In the genomic region with DNA sequence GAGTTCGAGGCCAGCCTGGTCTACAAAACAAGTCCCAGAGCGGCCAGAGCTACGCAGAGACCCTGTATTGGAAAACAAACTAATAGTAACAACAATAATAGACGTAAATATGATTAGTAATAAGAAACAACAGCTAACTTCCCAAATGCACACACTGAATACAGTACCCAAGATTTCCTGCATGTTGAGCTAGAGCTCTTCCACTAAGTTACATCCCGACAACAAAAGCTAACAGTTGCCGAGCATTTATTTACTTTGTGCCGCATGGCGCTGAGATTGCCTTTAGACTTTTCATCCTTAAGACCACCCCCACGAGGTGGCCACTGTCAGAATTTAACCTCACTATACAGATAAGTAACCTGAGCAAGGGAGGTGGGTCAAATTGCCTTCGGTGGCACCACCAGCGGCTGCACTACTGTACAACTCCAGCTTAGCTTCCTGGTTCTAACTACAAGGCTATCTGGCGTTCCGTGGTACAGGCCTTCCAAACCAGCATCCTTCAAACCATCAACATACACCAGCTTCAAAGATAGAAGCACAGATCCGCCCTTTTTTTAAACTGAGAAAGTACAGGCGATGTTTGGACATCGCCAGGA, we compare ENCODE assay signal across 8 mouse cellular contexts. TPM values are rescaled to one million over a fixed set of nuclear protein-coding genes. Genes with fewer than 3 reads are reported as not detected.
DNase-seq lines count a peak whose midpoint lies in the region; ATAC-seq lines count a peak whose summit lies in the region.

No protein-coding gene starts in this region.

- peak overlapping the region; percentile 99 for H3K4me2 ChIP-seq in heart, embryonic 13.5 days
- H3K4me2 ChIP-seq in hindbrain, embryonic 13.5 days: peak overlapping the region; percentile 99
- peak overlapping the region; percentile 83 for H3K4me2 ChIP-seq in midbrain, embryonic 11.5 days

- H3K4me3 ChIP-seq in heart, embryonic 13.5 days: peak overlapping the region; percentile 83
- peak overlapping the region; percentile 84 for H3K4me3 ChIP-seq in embryonic facial prominence, embryonic 10.5 days
- peak overlapping the region; percentile 81 for H3K4me3 ChIP-seq in hindbrain, embryonic 13.5 days
- H3K4me3 ChIP-seq in midbrain, embryonic 11.5 days (ENCODE audit: low read depth, low read length): peak overlapping the region; percentile 95

- ATAC-seq in heart, embryonic 13.5 days (ENCODE audit: extremely low read depth, insufficient number of reproducible peaks, low FRiP score, low TSS enrichment): no peak
- no peak for ATAC-seq in hindbrain, embryonic 13.5 days (ENCODE audit: low FRiP score)
- no peak for ATAC-seq in midbrain, embryonic 11.5 days (ENCODE audit: low FRiP score)
- no peak for ATAC-seq in activated CD4-positive, CD25-positive, alpha-beta regulatory T cell, adult 4 months

- no peak for DNase-seq in heart, postnatal 10 days
- DNase-seq in embryonic facial prominence, embryonic 10.5 days (ENCODE audit: low spot score): no peak
- no peak for DNase-seq in midbrain, embryonic 11.5 days (ENCODE audit: low spot score, missing footprints)
- no peak for DNase-seq in ovary, postnatal 36 days (ENCODE audit: low spot score)
- no peak for DNase-seq in spleen, adult 12 weeks (ENCODE audit: low spot score)

- no peaks in the 10 kb centered on the region for H3K9me3 ChIP-seq in heart, embryonic 13.5 days
- no peaks in the 10 kb centered on the region for H3K9me3 ChIP-seq in embryonic facial prominence, embryonic 10.5 days
- H3K9me3 ChIP-seq in hindbrain, embryonic 13.5 days: no peaks in the 10 kb centered on the region
- H3K9me3 ChIP-seq in midbrain, embryonic 11.5 days (ENCODE audit: control insufficient read depth, low read length): no peaks in the 10 kb centered on the region

- no peaks in the 10 kb centered on the region for H3K36me3 ChIP-seq in heart, embryonic 13.5 days
- H3K36me3 ChIP-seq in embryonic facial prominence, embryonic 10.5 days (replicated peaks): no peaks in the 10 kb centered on the region
- no peaks in the 10 kb centered on the region for H3K36me3 ChIP-seq in hindbrain, embryonic 13.5 days
- H3K36me3 ChIP-seq in midbrain, embryonic 11.5 days (ENCODE audit: control insufficient read depth, insufficient read depth, low read length): no peaks in the 10 kb centered on the region

- intact Hi-C loops in heart, postnatal 10 days (cut with DNase I): loop anchor here (1.0 to 5.0 kb wide), 2 partner anchors 39 to 165 kb away; no protein-coding TSS in a partner anchor

- peaks cover 18% of the 10 kb centered on the region for H3K27me3 ChIP-seq in heart, embryonic 13.5 days (replicated peaks)
- H3K27me3 ChIP-seq in embryonic facial prominence, embryonic 10.5 days (replicated peaks; ENCODE audit: low read depth, poor library complexity, severe bottlenecking): 0 out of 2 replicates have a peak, but pooled peaks cover 5% of the 10 kb centered on the region
- no peaks in the 10 kb centered on the region for H3K27me3 ChIP-seq in hindbrain, embryonic 13.5 days
- no peaks in the 10 kb centered on the region for H3K27me3 ChIP-seq in midbrain, embryonic 11.5 days (ENCODE audit: control insufficient read depth, insufficient read depth, low read length)

- H3K4me1 ChIP-seq in heart, embryonic 13.5 days: peaks cover 42% of the 10 kb centered on the region
- H3K4me1 ChIP-seq in embryonic facial prominence, embryonic 10.5 days: peaks cover 59% of the 10 kb centered on the region
- H3K4me1 ChIP-seq in hindbrain, embryonic 13.5 days (replicated peaks): peaks cover 53% of the 10 kb centered on the region
- H3K4me1 ChIP-seq in midbrain, embryonic 11.5 days (ENCODE audit: control insufficient read depth, insufficient read depth, low read length): peaks cover 45% of the 10 kb centered on the region

- H3K27ac ChIP-seq in heart, embryonic 13.5 days (replicated peaks): peak overlapping the region; percentile 85; the same call in 1 of the 2 replicates
- peak overlapping the region; percentile 94; the same call in 1 of the 2 replicates for H3K27ac ChIP-seq in embryonic facial prominence, embryonic 10.5 days (replicated peaks)
- peak overlapping the region; percentile 89; the same call in 1 of the 2 replicates for H3K27ac ChIP-seq in hindbrain, embryonic 13.5 days
- peak overlapping the region; percentile 96 for H3K27ac ChIP-seq in midbrain, embryonic 11.5 days (ENCODE audit: low read depth, low read length)

- peak overlapping the region; percentile 87 for H3K9ac ChIP-seq in heart, embryonic 13.5 days
- peak overlapping the region; percentile 87 for H3K9ac ChIP-seq in hindbrain, embryonic 13.5 days
- H3K9ac ChIP-seq in midbrain, embryonic 11.5 days (ENCODE audit: low read length): peak overlapping the region; percentile 96

- whole genome bisulfite sequencing in heart, embryonic 13.5 days: 48% methylated on average over 16 of the region's 16 CpGs
- 44% methylated on average over 16 of the region's 16 CpGs for WGBS in embryonic facial prominence, embryonic 10.5 days
- WGBS in hindbrain, embryonic 13.5 days: 28% methylated on average over 16 of the region's 16 CpGs
- WGBS in midbrain, embryonic 11.5 days: 31% methylated on average over 16 of the region's 16 CpGs

RNA-seq across cellular contexts. Expression of a gene that starts 2.1 kb away (rescaled TPM):
- 4.3 and 4.9 TPM in 2 replicates for polyA plus RNA-seq in heart, embryonic 13.5 days (2015; fragmentation: Nextera tagmentation; extraction: Ambion mirVana)
- 10 to 100 TPM; 29.6 to 33.4 TPM for total RNA-seq in heart, postnatal 10 days (2021)
- 12.1 and 18.1 TPM in 2 replicates for polyA plus RNA-seq in embryonic facial prominence, embryonic 10.5 days (2016; fragmentation: Nextera tagmentation; extraction: Ambion mirVana)
- polyA plus RNA-seq in hindbrain, embryonic 13.5 days (2015; fragmentation: Nextera tagmentation; extraction: Ambion mirVana): 7.9 and 8.0 TPM in 2 replicates
- polyA plus RNA-seq in midbrain, embryonic 11.5 days (2014; fragmentation: Nextera tagmentation; extraction: Ambion mirVana): 22.3 and 23.9 TPM in 2 replicates
- polyA plus RNA-seq in activated CD4-positive, CD25-positive, alpha-beta regulatory T cell, adult 4 months (2017; shearing (Covaris generic)): not detected

RNA-seq across cellular contexts. Expression of a gene that starts 58.7 kb away (rescaled TPM):
- polyA plus RNA-seq in heart, embryonic 13.5 days (2015; fragmentation: Nextera tagmentation; extraction: Ambion mirVana): 1.5 and 1.6 TPM in 2 replicates
- total RNA-seq in heart, postnatal 10 days (2021): 1 to 10 TPM in 1 of 2 experiments, under 1 TPM in 1; 0.82 to 1.1 TPM
- polyA plus RNA-seq in embryonic facial prominence, embryonic 10.5 days (2016; fragmentation: Nextera tagmentation; extraction: Ambion mirVana): 2.6 and 3.3 TPM in 2 replicates
- 9.9 and 10.3 TPM in 2 replicates for polyA plus RNA-seq in hindbrain, embryonic 13.5 days (2015; fragmentation: Nextera tagmentation; extraction: Ambion mirVana)
- polyA plus RNA-seq in midbrain, embryonic 11.5 days (2014; fragmentation: Nextera tagmentation; extraction: Ambion mirVana): 2.1 and 2.5 TPM in 2 replicates
- under 1 TPM in 1 of 2 experiments, not detected in 1; 0.20 TPM for polyA plus RNA-seq in activated CD4-positive, CD25-positive, alpha-beta regulatory T cell, adult 4 months (2017; shearing (Covaris generic))
